Mouse (Mus musculus) ES-CJ7 (cell line): ENCODE results near the gene Gemin4.
"Not testable (repeated sequence)": the region's sequence is repeated elsewhere in the genome, so short reads cannot be mapped to it uniquely, and the experiment has no call there.

Source experiments
- DNase-seq: peaks from one replicate; pipeline ENCODE4 v3.0.0; 2011; ENCODE audit warnings: low read depth, low spot score

Gene Gemin4

DNA sequence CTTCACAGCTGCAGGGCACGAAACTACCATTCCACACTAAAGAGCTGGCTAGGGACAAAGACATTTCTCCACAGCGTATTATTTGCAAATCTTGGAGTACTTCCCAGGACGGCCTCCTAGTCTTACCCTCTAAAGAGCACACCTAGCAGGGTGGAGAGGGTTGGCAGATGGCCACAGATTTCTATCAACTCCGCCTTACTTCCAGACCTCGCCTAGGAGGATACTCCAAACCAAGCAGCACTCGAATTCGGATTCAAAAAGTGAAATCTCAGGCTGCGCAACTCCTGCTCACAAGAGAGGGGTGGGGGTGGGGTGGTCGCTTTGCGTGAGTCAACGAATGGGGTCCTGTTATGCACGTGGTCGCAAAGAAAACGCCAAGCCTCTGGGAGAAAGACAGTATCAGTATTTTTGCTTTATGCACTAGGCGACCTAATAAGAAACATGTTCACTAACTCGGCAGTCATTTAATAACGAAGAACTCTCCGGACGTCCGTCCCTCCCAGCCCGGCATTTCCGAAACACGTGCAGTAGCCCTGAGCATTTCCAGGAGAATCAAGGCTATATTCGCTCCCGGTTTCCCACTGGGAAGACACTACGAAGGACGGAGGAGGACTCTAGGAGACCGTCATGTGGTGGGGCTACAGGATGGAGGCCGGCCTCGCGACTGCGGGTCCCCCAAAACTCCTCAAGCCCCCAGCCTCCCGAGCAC is 629 bp downstream of the Gemin4 start:
- DNase-seq, result peak; percentile 58

DNA sequence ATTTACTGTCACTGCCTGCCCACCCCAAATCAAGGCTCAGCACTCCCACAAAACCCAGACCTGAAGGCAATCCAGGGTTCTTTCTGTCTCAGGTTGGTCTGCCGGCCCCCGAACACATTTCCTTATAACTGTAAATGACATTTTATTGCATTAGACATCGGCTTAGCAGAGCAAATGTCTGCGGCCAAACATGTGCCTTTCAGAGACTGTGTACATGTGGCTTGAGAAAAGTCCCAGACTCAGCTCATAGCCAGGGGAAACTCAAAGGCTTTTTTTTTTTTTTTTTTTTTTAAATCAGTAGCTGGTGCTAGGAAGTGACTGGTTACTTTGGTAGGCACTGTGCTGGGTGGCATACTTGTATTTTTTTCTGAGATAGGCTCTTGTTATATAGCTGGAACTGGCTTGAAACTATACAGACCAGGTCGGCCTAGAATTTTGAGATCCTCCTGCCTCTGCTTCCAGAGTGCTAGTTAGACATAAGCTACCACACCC is 1.4 kb downstream of the Gemin4 start:
- no peak for DNase-seq

DNA sequence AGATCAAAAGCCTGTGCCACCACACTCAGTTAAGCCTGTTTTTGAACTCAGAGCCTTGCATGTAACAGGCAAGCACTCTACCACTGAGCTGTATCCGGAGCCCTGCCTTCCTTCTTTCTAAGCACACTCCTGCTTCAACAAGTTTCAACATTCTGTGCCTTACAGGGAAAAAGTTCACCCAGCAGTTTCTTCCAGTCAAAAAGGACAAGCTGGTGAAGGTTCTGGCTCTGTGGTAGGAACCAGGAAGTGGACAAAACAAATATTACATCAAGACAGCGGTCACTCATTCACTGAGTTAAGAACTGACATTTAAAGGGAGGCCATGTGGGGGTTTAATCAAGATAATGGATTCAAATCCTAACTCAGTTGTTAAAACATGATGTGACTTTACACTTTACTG is 2.5 kb downstream of the Gemin4 start:
- no peak for DNase-seq

DNA sequence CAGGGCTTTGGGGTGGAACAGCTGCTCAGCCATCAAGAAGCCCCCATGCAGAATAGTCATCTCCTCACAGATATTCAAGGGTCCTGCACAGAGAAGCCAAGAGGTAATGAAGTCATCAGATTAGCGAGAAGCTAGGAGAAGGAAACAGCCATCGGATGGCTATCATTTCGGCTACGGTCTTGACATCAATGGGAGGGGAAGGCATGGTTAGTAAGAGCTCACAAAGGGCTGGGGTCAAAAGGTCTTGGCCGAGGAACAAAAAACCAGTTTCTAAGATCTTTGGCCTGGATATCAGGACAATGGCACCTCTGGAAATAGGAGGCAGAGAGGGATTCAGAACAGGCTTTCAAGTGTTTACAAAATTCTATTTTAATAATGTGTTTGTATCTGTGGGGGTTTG is 3.6 kb downstream of the Gemin4 start:
- DNase-seq, result no peak

DNA sequence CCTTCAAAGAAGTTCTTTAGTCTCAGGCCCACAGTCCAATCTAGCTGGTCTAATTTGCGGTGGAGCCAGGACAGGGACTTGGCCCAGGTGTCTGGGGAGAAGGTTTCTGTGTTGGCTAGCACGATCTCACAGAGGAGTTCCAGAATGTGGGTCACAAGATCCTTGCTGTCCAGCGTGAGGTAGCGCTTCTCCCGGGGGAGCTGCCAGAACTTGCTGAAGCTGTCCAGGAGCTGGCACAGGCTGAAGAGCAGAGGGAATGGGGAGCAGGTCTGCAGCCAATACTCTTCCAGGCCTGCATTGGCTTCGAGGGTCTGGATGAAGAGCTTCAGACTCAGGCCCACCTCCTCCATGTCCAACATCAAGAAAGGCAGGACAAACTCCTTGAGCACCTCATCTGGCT is 5.9 kb downstream of the Gemin4 start:
- not testable (repeated sequence) for DNase-seq

DNA sequence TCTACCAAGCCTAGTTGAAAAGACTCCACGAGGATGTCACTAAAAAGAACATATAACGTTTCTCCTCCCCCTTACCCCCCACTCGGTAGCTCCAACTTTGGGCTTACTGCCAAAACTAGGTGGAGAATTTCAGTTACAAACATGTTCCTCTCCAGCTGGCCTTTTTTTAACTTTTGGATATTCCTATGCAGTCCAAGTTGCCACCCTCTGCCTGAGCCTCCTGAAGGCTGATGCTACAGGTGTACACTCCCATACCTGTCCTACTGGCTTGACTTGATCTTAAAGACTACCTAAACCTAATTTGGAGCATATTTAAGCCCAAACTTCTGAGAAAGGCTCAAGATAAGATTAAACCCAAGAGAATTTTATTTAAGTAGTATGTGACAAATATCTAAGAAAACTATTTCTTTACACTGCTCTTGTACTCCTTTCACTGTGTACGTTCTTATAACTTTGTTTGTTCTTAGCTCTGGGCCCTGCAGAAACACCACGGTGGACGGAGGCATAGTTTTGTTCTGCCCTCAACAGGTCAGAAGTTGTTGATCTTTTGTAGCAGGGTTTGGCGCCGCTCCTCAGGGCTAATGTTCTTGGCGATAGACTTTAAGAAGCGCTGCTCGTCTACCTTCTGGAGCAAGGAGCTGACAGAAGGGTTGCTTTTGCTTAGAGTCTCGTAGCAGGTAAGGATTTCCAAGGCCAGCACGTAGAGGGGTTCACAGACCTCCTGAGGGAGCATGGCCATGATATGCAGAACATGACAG is 7.1 kb downstream of the Gemin4 start:
- no peak for DNase-seq

DNA sequence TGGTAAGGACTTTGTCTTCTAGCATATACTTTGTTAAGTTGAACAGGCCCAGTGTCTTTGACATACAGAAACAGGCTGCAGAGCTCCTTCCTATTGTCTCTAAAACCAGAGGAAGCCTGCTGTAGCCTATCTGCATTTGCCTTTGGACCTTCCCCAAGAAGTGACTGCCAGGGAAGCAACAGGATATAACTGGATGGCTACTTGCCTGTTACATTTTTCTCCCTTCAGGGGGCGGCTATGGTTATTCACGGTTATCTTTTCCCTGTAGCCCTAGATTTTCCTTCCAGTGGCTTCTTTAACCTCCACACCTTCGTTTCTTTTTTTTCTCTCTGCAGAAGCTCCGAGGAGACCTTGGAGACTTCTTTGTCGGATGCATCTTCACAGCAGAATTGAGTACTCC is 10.7 kb downstream of the Gemin4 start:
- no peak for DNase-seq

DNA sequence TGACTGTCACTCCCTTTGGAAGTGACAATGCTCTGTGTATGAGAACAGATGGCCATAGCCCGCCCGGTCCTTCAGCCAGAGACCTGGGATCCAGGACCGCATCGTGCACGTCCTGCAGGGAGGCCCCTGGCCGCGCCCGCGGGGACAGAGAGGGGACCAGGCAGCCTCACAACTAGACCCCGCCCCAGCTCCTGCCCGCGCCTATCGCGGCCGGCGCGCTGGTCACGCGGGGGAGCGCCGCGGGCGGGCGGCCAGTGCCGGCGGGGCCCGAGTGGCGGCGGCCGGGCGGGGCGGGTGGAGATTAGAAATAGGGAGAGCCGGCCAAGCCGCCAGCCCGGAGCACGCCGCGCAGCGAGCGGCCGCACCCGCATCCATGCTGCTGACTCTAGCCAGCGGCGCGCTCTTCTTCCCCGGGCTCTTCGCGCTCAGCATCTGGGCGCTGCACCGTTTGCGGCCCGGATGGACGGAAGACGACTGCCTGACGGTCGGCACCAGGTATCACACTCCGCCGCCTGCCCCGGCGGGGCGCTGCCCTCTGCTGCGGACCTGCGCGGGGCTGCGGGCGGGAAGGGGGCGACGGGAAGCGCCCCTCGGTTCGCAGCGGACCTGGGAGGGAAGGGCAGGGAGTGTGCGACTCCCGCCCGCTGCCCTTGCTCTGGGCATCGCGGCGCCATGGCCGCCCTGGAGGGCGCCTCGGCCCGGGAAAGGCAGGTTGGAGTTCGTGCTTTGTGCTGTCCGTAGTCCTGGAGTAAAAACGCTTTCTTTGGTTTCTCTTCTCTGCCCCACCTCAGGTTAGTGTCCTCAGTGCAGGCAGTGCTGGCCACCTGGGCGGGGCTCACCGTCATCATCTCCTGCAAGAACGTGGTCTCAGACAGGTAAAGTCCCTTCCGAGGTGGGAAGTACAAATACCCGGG is 15.4 kb downstream of the Gemin4 start:
- peak; percentile 28 for DNase-seq

DNA sequence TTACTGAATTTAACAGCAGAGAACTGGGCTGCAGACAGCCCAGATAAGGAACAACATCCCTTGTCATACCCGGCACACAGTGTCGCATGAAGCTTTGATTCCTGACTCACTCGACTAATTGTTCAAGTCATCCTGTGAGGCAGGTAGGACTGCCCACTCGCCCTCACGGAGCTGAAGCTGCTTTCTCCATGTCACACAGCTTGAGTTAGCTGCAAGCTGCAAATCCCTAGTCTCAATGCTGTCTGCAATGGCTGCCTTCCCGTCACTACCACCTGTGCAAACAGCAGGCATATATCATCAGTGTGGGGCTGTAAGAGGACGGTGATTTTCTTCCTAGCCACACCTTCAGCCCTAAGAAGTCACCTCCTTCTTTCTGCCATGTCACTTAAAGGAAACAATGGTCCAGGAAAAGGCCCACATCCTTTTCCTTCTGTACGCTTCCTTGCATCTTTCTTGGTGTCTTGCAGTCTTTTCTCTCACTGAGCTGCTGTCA is 20.4 kb downstream of the Gemin4 start:
- no peak for DNase-seq

DNA sequence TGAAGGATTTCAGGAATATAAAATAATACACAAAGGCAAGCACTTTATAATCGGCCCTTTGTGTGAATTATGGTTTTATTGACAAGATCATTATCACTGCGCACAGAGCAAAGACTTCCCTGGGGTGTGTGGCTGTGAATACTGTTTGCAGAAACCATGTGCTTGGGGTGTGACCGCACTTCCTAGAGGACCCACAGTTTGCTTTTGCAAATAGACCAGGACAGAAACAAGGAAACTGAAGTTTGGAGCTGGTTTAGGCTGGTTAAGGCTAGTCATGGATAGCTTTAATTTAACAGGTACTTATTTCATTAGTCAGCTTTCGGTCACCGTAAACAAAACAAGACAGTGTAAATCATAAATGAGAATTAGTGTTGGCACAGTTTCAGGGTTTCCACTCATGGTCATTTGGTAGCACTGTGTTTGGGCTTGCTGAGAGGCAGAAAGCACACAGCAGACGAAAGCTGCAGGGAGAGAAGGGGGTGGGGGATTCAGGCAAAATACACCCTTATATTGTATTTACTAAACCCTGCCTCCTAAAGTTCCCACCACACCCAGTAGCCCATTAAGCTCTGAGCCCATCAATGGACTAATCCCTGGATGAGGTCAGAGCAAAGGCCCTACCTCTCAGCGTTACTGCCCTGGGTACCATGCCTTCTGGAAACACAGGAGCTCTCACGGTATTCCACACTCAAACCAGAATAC is 21.0 kb downstream of the Gemin4 start:
- DNase-seq, result peak; percentile 56

DNA sequence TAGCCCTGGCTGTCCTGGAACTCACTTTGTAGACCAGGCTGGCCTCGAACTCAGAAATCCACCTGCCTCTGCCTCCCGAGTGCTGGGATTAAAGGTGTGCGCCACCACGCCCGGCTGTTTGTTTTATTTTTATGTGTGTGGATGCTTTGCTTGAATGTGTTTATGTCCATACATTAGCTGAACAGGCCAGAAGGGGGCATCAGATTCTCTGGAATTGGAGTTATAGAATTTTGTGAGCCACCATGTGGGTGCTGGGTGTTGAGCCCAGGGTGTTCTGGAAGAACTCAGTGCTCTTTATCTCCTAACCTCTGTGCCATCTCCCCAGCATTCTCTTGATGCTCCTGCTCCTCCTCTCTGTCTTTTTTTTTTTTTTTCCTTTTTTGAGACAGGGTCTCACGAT is 30.6 kb downstream of the Gemin4 start:
- DNase-seq, result peak; percentile 38

DNA sequence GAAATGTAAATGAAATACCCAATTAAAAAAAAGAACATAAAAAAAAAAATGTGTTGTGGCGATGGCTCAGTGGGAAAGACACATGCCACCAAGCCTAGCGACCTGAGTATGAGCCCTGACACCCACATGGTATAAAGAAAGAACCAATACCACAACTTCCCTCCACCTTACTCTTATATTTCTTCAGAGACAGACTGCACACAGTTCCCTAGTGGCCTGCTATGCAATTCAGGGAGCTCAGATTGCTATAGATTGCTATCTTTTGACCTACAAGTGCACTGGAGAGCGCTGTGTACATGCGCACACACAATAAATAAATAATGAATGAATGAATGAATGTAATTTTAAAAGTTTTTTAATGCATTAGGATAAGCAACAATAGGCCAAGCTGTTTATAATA is 33.7 kb downstream of the Gemin4 start:
- no peak for DNase-seq

DNA sequence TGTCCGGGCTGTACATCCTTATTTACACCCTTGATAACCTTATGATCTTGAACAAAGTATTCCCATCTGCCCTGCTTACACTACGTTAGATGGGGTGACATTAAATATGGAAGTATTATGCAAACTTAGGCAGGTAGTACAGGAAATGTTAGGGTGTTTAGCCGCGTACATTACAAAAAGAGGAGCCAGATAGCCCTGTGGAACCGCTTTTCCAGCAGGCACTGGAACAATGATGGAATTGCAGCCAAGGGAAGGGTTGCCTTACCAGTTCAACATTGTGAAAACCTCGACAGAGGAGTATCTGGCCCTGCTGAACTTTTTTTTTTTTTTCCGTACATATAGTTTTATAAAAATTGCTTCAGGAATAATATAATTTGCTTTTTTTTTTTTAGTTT is 37.3 kb downstream of the Gemin4 start:
- no peak for DNase-seq

DNA sequence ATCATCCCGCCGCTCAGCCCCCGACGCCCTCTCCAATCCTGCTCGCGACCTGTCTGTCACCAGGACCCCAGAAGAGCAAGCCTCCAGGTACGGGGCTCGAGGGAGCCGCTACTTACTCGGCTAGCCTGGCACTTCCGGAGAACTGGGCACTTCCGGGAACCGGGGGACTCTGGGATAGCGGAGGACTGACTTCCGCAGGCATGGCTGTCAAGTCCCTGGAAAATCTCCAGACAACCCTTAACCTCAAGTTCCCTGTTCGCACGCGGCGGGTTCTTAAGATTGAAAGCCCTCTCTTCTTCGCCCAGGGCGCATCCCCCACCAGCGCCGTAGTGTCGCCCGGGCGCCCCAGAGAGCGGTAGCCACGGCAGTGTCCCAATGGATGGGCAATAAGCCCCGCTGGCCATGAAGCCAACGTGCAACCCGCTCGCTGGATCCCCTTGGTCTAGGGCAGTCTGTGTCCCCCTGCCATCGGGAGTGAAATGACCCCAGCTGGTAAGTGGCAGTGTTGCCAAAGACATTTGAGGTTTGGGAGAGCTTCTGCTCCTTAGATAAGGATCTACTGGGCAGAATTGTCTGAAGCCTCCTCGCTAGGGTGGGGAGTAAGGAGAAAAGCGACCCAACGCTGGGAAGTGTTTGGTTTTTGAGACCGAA is 37.8 kb downstream of the Gemin4 start, which contains the start of the genes Vps53 and Fam57a:
Gene Vps53, minus strand, starts transcription at position 153 of the 651 bp plus-strand sequence.
Gene Fam57a, plus strand, starts transcription at position 177 of the 651 bp plus-strand sequence.
- peak; percentile 82 for DNase-seq

DNA sequence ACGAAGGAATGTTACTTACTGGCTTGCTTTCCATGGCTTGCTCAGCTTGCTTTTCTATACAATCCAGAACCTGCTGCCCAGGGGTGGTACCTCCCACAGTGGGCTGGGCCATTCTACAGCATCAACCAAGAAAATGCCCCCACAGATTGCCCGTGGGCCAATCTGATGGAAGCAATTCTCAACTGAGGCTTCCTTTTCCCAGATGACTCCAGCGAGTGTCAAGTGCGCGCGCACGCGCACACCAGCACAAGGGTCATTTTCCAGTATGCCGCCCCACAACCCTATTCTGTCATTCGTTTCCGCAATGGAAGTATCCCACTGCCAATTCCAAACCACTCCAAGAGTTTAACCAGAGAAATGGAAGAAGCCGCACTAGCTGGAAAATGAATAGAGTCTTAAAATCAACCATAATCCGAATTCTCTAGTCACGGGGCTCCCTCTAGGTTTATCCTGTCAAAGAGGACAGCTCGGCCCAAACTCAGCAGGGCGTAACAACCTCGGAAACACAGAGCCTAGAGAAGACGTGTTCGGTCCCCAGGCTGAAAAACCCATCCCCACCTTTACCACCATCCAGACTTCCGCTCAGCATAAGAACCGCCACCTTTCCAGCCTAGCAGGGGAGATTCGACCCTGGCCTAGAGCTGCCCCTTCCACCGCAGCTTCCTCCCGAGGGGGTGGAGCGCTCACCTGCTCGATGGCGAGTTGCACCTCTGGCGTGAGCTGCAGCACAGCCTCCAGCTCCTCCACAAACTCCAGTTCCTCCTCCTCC is 38.6 kb downstream of the Gemin4 start:
- peak; percentile 76 for DNase-seq

DNA sequence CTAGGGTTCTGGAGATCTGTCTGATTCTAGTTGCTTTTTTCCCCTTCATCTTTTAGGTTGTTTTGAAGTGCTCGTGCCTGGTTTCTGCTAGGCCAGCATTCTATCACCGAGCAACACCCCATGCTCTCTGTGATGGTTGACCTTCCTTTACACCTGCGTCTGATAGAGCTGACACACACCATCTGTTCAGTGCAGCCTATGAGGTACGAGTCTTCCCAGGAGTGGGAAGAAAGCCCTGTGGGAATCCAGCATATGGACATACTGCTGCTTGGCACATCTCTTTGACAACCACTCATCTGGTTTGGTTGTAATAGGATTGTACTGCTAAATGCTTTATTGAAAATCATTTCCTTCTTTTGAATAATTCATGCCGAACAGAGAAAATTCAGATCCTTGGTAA is 47.3 kb downstream of the Gemin4 start:
- DNase-seq, result no peak

DNA sequence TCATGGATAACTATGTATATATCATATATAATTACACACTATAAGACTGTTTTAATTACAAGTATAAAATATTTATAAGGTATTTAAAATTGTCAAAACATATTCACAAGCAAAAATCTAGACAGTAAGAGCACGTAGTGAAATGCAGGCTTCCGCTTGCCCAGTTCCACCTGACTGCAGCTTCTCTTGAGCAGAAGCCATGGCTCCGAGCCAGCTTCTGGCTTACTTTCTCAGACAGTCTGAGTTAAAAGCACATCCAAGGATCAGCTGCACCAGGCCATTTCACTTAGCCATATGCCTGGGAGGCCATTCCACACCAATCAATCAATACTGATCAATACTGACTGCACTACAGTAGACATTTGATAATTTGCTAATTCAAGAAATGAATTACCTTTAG is 48.5 kb downstream of the Gemin4 start:
- no peak for DNase-seq

DNA sequence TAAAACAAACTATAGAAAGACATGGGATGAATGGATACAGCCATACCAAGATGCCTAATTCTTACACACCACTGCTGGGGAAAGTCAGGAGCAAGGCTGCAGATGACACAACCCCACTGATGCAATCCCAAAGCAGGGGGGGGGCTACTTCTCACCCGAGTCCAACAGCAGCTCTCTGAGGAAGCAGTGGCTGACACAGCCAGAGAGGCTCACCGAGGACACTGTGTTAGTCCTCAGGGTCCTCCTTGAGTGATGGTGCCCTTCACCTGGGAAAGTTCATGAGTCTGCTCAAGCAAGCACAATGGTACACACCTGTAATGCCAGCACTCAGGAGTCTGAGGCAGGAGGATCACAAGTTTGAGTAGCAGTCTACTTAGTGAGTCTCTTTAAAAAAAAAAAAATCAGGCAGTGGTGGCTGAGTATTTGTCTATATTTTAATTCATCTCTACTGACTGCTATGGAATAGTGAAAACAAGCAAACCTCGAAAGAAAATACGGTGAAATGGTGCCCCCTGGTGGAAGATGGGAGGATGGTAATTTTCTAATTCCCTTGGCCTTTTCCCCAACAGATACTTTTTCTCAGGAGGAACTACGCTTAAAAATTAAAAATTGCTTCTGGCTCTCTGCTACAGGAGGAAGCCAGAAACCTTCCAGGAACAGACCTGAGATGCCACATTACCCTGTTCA is 50.2 kb downstream of the Gemin4 start:
- peak; percentile 45 for DNase-seq

DNA sequence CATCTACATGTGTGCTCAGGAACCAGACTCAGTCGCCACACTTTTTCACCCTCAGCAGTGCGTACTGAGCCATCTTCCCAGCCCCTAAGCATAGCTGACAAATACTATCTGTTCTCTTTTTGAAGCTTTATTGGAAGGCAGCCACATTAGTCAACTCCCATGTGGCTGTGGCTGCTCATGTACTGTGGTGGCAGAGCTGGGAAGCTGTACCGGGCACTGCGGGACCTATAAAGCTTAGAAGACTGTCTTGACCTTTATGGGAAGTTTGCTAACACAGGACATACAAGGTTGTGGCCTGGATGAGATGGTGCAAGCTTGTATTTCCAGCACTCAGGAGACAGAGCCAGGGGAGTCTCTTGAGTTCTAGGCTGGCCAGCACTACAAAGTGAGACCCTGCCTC is 50.8 kb downstream of the Gemin4 start:
- DNase-seq, result no peak
